Mouse (Mus musculus) cortical plate, adult 2 months (tissue): ENCODE data around the gene Zfp598.
"Not testable (repeated sequence)": the region's sequence is repeated elsewhere in the genome, so short reads cannot be mapped to it uniquely, and the experiment has no call there.

Source experiments
- CTCF ChIP-seq: fragments of 200-500 bp; IDR thresholded peaks from 2 replicates; pipeline ENCODE4 v1.5.1; 2011; ENCODE audit warnings: mild to moderate bottlenecking, control low read depth, low read length; ENCODE audit not compliant: insufficient read depth; ENCODE audit errors: extremely low read depth
- POLR2A ChIP-seq: fragments of 200-500 bp; IDR thresholded peaks from 2 replicates; pipeline ENCODE4 v1.6.1; 2011; ENCODE audit warnings: mild to moderate bottlenecking, low read length, control low read depth; ENCODE audit not compliant: insufficient read depth; ENCODE audit errors: extremely low read depth

- not testable (repeated sequence) for TF ChIP-seq POLR2A, CTCF
These were observed 2.5 kb upstream of the Zfp598 start for GRCm38 (mm10) chr17:24667011-24667410.
